Mouse (Mus musculus) heart, postnatal 0 days (tissue): ENCODE measurements around the gene Fnip1.

Source experiments
- CTCF ChIP-seq: IDR thresholded peaks from 2 replicates; pipeline ENCODE4 v1.5.1; 2016; ENCODE audit warnings: antibody characterized with exemption, control low read depth, low read depth
- EP300 ChIP-seq: IDR thresholded peaks from 2 replicates; pipeline ENCODE4 v1.6.1; 2016; ENCODE audit warnings: antibody characterized with exemption, low read depth

DNA sequence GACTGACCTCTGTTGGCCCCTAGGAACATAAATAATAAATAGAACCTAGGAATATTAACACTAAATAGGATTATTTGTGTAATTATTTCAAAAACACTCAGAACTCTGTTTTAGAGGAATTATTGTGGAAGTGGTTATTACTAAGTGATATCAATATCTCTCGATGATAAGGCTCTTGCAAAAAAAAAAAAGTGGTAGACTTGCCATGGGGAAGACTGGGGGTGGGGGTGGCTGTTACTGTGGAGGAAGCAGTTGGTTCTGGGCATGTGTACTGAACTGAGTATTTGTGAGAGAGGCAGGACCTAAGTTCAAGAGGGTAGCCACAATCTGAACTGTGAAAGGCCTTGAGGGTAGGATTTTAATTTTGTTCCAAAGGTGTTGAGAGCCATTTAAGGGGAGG lies 41.3 kb upstream of the Fnip1 start:
- TF ChIP-seq CTCF (no peak), EP300 (no peak)
